Mouse (Mus musculus): ENCODE measurements at regions not wholly inside any gene's neighbourhood (a gene's known extent, or its start where the extent isn't known, plus 50 kb on each side); places are given as distances from the start of the nearest gene placed in this dataset.
A peak's percentile ranks its signal among the peaks of the same experiment; 100 is the strongest.

- TF ChIP-seq CTCF (IDR thresholded peaks at IDR 0.05; ENCODE audit: control insufficient read depth, insufficient read depth, insufficient read length) (no peak), MYOD1 (IDR thresholded peaks at IDR 0.05; ENCODE audit: control insufficient read depth, insufficient read length, low read depth) (peak; percentile 43), CEBPB (IDR thresholded peaks at IDR 0.05; ENCODE audit: low read depth) (no peak), USF1 (IDR thresholded peaks at IDR 0.05; ENCODE audit: low read depth) (no peak)
Observed at GRCm38 (mm10) chr2:117662653-117663052, 319.9 kb upstream of the Rasgrp1 start.

Measured in C2C12 (cell line).